Mouse (Mus musculus): ENCODE measurements around the gene Tex13c2. TPM values are rescaled to one million over a fixed set of nuclear protein-coding genes. Genes with fewer than 3 reads are reported as not detected.

The Tex13c2 gene
- polyA plus RNA-seq, 1 experiment from 2014 or later, result not detected

- Histone ChIP-seq H3K4me3 (peak overlapping the region; percentile 32), H3K36me3 (no peaks in the 10 kb centered on the region), H3K27ac (no peak overlapping the region), H3K4me2 (peak overlapping the region; percentile 51), H3K27me3 (no peaks in the 10 kb centered on the region), H3K9ac (no peak overlapping the region), H3K4me1 (replicated peaks) (no peaks in the 10 kb centered on the region), H3K9me3 (replicated peaks) (no peaks in the 10 kb centered on the region)
- 34% methylated on average over 5 of the region's 5 CpGs for WGBS
- ATAC-seq (replicated peaks; ENCODE audit: insufficient number of reproducible peaks, insufficient read depth, low FRiP score, low read depth), result no peak
Measured at GRCm38 (mm10) chrX:42540756-42541053, 51.2 kb downstream of the Tex13c2 start.

Other genes with a start within 250 kb of the Tex13c2 start
- gene Sh2d1a, start 12.8 kb downstream of the Tex13c2 start, polyA plus RNA-seq (2015; fragmentation: Nextera tagmentation; extraction: Ambion mirVana), result 0.72 and 3.9 TPM in 2 replicates